Mouse (Mus musculus): ENCODE data around the gene Ak7. TPM values are rescaled to one million over a fixed set of nuclear protein-coding genes. Genes with fewer than 3 reads are reported as not detected.

Gene Ak7
- total RNA-seq, 2 experiments from 2014 or later: not detected

DNA sequence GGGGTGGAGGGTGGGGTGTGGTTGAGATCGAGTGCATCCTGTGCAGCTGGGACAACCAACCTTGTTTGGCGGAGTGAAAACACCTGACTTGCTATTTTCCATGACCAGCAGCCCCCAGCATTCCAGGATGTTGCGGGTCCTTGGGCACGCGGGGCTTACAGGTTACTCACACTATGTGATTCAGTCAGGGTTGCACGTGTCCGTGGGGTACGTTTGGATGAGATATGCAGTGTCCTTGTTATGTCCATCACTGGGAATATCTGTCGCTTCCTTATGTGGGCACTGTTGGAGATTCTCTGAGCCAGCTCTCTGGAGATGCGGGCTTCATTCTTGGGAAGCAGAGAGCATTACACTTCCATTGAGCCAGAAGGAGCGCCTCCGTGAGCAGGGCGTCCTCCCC lies 20.0 kb downstream of the Ak7 start:
- intact Hi-C loops (cut with DNase I): no loop called here

DNA sequence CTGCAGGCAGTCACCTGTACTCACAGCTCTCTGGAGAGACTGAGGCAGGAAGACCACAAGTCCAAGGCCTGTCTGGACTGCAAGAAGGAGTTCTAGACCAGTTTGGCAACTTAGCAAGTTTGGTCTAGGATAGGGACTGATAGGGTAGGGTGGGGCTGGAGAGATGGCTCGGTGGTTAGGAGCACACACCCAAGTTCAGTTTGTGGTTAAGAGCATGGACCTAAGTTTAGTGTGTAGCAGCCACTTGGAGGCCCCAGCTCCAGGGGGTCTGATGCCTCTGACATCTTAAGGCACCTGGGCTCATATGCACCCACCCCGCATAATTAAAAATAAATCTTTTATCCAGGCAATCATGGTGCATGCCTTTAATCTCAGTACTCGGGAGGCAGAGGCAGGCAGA lies 21.5 kb downstream of the Ak7 start:
- no peak for DNase-seq
- intact Hi-C loops (cut with DNase I): no loop called here

More for the DNA sequence above, 20.0 kb downstream of the Ak7 start:
- DNase-seq: no peak

DNA sequence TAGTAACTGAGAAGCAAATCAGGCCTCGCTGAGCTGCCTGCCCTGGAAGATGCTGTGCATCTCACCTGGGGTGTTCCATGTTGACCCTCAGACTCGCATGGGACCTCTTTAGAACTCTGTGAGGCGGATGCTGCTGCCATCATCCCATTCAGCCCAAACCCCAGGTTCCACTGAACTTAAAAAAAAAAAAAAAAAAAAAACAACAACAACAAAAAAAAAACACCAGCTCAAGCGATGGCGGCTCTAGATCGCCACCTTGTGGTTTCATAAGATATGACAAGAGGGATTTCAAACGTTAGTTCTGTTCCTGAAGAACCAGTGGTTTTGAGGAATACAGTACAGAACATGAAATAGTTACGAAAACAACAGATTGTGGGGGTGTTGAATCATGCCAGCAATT lies 22.2 kb downstream of the Ak7 start:
- DNase-seq: peak in 1 of 2 experiments; percentile 5
- intact Hi-C loops (cut with DNase I): no loop called here

- DNase-seq: no peak
- intact Hi-C loops (cut with DNase I): no loop called here
These were observed 25.2 kb downstream of the Ak7 start for GRCm38 (mm10) chr12:105730851-105731460.

DNA sequence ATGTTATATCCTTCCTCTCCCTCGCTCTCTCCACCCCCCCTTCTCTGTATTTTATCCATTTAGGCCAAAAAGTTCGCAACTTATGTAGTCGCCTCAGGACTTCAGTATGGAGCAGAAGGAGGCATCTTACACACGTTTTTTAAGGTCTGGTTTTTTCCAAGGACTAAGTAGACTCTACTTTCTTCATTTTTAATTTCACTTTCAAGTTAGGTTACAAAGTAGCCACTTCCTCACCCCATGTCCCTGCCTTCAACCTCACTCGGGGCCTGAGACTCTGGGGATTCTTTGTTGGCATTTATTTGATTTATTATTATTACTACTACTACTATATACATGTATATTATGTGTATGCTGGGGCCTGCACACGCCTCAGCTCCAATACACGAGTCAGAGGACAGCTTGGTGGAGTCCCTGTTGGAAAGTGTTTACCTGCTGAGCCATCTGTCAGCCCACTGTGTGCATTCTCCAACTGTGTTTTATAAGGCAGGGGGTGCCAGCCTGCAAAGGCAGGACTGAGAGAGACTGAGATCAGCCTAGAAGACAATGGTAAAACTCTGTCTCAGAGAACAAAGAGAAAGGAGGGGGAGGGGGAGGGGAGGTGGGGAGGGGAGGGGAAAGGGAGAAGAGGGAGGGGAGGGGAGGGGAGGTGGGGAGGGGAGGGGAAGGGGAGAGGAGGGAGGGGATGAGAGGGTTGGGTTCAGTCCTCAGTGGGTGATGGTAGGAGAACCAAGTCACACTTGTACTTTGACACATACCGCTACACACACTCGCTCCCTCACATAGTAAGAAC lies 27.8 kb downstream of the Ak7 start:
- intact Hi-C loops (cut with DNase I): no loop called here
- DNase-seq: no peak

DNA sequence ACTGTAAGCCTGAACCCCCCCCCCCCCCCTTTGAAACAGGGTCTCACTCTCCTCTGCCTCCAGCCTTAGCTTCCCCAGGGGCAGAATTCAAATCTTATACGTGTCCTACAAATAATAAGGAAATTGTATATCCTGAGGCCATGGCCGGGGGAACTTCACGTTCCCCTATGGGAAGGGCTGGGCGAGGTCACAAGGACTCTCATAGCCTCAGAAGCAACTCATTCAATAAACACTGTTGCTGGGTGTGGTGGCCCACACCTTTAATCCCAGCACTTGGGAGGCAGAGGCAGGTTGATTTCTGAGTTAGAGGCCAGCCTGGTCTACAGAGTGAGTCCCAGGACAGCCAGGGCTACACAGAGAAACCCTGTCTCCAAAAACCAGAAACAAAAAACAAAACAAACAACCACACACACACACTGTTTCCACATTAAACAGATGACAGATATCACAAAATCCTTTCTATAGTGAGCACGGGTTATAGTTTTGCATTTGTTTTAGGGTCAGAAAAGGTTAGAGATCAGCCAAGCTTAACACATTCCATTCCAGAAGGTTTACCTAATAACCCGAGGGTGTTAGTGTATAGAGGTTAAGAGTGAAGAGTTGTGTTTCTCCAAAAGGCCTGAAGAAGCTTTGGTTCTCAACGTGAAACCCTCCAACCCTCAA lies 29.6 kb downstream of the Ak7 start:
- intact Hi-C loops (cut with DNase I): no loop called here
- DNase-seq: no peak

- intact Hi-C loops (cut with DNase I): no loop called here
- no peak for DNase-seq
These were observed 30.1 kb downstream of the Ak7 start for GRCm38 (mm10) chr12:105735889-105736251.

- intact Hi-C loops (cut with DNase I): no loop called here
- no peak for DNase-seq
These were observed 32.7 kb downstream of the Ak7 start for GRCm38 (mm10) chr12:105738316-105739096.

- no peak for DNase-seq
These were observed 33.9 kb downstream of the Ak7 start for GRCm38 (mm10) chr12:105739656-105740055.

DNA sequence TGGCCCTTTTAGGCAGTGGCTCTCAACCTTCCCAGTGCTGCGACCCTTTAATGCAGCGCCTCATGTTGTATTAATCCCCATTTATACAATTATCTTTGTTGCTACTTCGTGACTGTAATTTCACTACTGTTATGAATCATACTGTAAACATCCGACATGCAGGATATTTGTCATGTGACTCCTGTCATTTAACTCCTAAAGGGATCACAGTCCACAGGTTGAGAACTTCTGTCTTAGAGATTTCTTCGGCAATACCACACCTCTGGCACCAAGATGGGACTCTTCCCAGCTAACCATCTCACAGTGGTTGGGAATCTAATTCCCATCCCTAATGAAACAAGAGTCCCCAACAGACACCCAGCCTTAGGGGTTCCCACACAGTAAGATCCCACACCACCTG lies 42.3 kb downstream of the Ak7 start:
- intact Hi-C loops (cut with DNase I): no loop called here
- no peak for DNase-seq

More at GRCm38 (mm10) chr12:105739656-105740055, 33.9 kb downstream of the Ak7 start:
- intact Hi-C loops (cut with DNase I): no loop called here

GRCm38 (mm10) chr12:105753813-105754212 lies 48.0 kb downstream of the Ak7 start:
- no peak for DNase-seq
- intact Hi-C loops (cut with DNase I): no loop called here

DNA sequence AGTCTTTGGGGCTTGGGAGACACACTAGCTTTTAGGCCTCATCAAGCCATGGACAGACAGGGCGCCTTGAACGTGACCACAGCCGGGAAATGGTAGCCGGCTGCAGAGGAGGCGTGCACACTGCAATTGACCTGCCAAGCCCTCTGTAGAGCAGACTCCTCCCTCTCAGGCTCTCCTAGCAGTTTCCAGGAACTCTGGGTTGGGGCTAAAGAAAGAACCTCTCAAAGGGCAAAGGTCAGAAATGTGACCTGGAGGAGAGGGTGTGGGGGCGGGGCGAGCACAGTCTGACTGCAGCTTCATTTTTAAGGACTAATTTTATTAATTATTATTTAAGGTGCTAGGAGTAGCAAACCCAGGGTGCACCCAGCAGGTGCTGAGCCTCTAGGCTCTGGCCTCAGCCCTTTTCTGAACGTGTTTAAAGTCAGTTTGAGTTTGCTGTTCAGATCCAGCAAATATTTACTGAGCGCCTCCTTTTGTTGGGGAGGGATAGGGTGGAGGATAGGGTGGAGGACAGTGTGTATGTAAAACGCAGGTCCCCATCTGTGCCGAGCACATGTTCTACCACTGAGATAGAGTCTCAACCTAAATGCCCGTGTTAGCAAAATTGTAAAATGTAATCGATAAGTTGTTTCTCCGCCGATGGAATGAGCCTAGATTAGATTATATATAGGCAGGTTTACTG lies 52.2 kb downstream of the Ak7 start:
- DNase-seq: no peak
- intact Hi-C loops (cut with DNase I): no loop called here

- no peak for DNase-seq
- intact Hi-C loops (cut with DNase I): no loop called here
These were observed 53.1 kb downstream of the Ak7 start for GRCm38 (mm10) chr12:105758911-105759310.

DNA sequence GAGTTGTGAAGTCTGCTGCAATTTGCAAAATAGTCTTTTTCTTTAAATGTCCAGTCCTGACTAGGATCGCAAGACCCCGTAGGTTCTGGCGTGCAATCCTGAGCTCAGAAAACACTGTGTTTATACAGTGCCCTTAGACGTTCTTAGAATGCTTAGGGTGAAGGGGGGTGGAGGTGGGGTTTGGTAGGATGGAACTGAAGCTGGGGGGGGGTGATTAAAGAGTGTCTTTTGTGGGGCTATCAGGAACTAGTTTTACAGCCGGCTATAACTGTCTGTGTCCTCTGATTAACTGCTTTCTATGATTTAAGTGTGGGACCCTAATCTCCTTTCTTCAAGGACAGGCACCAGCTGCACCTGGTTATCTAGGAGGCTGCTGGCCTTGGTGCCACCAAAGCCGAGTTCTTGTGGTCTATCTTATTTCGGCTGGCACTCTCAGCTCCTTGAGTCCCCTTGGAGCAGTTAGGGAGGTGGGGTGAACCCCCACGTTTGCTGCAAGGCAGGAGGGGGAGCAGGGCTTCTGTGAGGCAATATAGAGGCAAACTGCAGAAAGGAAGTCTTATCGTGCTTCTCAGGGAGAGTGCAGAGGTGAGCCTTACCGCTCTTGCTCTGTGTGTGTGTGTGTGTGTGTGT lies 54.2 kb downstream of the Ak7 start:
- no peak for DNase-seq
- intact Hi-C loops (cut with DNase I): no loop called here

- no peak for DNase-seq
- intact Hi-C loops (cut with DNase I): no loop called here
These were observed 55.4 kb downstream of the Ak7 start for GRCm38 (mm10) chr12:105761171-105761570.

DNA sequence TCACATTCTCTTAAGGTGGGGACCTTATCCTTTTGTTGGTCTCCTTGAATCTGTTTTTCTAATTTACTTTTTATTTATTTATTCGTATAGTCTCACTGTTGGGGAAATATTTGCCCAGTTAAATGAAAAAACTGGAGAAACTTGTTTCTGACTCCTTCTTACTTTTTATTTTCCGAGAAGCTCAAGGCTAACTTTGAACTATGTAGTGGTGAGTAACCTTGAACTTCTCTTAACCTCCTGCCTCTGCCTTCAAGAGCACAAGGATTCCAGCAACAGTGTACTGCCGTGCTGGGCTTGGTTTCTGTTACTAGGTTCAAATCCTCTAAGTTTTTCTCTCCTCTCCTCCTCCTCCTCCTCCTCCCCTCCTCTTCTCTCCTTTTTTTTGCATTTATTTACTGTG lies 55.9 kb downstream of the Ak7 start:
- intact Hi-C loops (cut with DNase I): no loop called here
- DNase-seq: no peak

DNA sequence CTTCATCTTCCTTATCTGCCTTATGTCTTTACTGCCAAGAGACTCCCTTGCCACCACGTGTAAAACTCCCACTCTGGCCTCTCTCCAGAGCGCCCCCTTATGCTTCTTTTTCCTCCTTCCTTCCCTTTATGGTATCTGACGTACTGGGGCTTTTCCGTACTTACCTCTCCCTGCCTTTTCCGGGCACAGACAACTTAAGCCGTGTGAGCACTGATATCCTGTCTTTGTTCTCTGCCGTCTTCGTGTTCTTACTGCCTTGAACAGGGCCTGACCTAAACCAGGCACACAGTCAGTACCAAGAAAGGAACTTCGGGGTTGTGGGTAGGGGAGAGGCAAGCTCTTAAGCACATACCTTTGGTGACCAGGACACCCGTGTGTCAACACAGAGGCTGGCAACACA lies 63.9 kb downstream of the Ak7 start:
- intact Hi-C loops (cut with DNase I): no loop called here

GRCm38 (mm10) chr12:105774871-105775270 lies 69.1 kb downstream of the Ak7 start:
- intact Hi-C loops (cut with DNase I): no loop called here
- no peak for DNase-seq

More for the DNA sequence above, 63.9 kb downstream of the Ak7 start:
- no peak for DNase-seq

- intact Hi-C loops (cut with DNase I): no loop called here
- no peak for DNase-seq
These were observed 71.9 kb downstream of the Ak7 start for GRCm38 (mm10) chr12:105777651-105778050.
